In genomic region chr10:127075080-127075479, GRCm38 (mm10) we compare ENCODE assay signal across 9 mouse cellular contexts. TPM values are rescaled to one million over a fixed set of nuclear protein-coding genes. Genes with fewer than 3 reads are reported as not detected.
A peak's percentile ranks its signal among the peaks of the same experiment; 100 is the strongest.
DNase-seq lines count a peak whose midpoint lies in the region; TF ChIP-seq lines count a peak whose summit lies in the region.
"Had no signal": no experiment of that assay in that cellular context is flagged by ENCODE, and none has a peak within 500 bp of the region (broad histone marks: within the 10 kb centered on the region; RNA-seq: fewer than 3 reads in every experiment).

Gene Agap2 (plus strand): TSS chr10:127075284.

- H3K4me3 ChIP-seq in lung, adult 2 months (replicated peaks; ENCODE audit: extremely low read depth, low read depth, low read length) = peak within 1 kb of the TSS; percentile 57
- H3K4me3 ChIP-seq in megakaryocyte, embryonic 14.5 days (replicated peaks) = peak within 1 kb of the TSS; percentile 95

- no peaks in the 10 kb centered on the region for H3K27me3 ChIP-seq in megakaryocyte, embryonic 14.5 days (replicated peaks)

- peaks cover 3% of the 10 kb centered on the region for H3K4me1 ChIP-seq in lung, adult 2 months (ENCODE audit: control insufficient read depth, insufficient read depth, low read length)
- peaks cover 49% of the 10 kb centered on the region for H3K4me1 ChIP-seq in megakaryocyte, embryonic 14.5 days

- no peak for DNase-seq in lung, adult 2 months
- no peak for DNase-seq in lung, postnatal 14 days
- no peak for DNase-seq in layer of hippocampus, postnatal 14 days (ENCODE audit: low spot score in 2 of 2)
- DNase-seq in thymus, postnatal 10 days (ENCODE audit: low spot score in 2 of 2) = peak; percentile 81 to 86
- DNase-seq in right cerebral cortex, postnatal 36 days (ENCODE audit: low spot score in 2 of 2) = no peak
- DNase-seq in gastrocnemius, adult 8-10 months (ENCODE audit: low spot score in 2 of 2) = no peak
- no peak for DNase-seq in cerebellum, postnatal 25 days
- DNase-seq: adrenal gland, postnatal 36 days had no signal

- 47% methylated on average over 9 of the region's 9 CpGs for WGBS in lung, adult 2 months

- 0 out of 2 replicates have a peak, but pooled peaks have one; percentile 3 for TF ChIP-seq CTCF in lung, adult 2 months (IDR thresholded peaks at IDR 0.05; ENCODE audit: insufficient read depth, low read length)

- peaks cover 25% of the 10 kb centered on the region for H3K36me3 ChIP-seq in megakaryocyte, embryonic 14.5 days (replicated peaks; ENCODE audit: low read length)

- H3K9me3 ChIP-seq in megakaryocyte, embryonic 14.5 days = no peaks in the 10 kb centered on the region

- TF ChIP-seq POLR2A in lung, adult 2 months (IDR thresholded peaks at IDR 0.05; ENCODE audit: borderline replicate concordance, extremely low read depth, low read depth, low read length) = no peak

RNA-seq across cellular contexts. Expression of gene Agap2, which starts in this region (rescaled TPM):
- 5.2 and 7.7 TPM in 2 replicates for polyA plus RNA-seq in lung, adult 2 months (2012; rRNA removed)
- total RNA-seq in layer of hippocampus, postnatal 14 days (2021) = 100 to 1,000 TPM; 719 to 736 TPM
- 26.5 and 79.5 TPM in 2 replicates for polyA plus RNA-seq in megakaryocyte, embryonic 14.5 days (2012; ENCODE audit: insufficient read depth, low replicate concordance)
- 1 to 10 TPM in 2 of 4 experiments, under 1 TPM in 2; 0.60 to 1.7 (median 1.0) TPM for total RNA-seq in gastrocnemius, adult 8-10 months (2022)

Comparison
In these comparisons a context has a peak if more than half of its experiments do, and no peak if none do; other contexts are left out.
1. RNA of gene Agap2 (total RNA-seq): 719 to 736 TPM in layer of hippocampus, postnatal 14 days; 0.60 to 1.7 TPM in gastrocnemius, adult 8-10 months; every median in the first group is over 100 times any median in the second.
2. DNase-seq: peak in thymus, postnatal 10 days (2 of 2); none in lung, adult 2 months (single experiment), lung, postnatal 14 days (single experiment), layer of hippocampus, postnatal 14 days (0 of 2), right cerebral cortex, postnatal 36 days (0 of 2), gastrocnemius, adult 8-10 months (0 of 2) and cerebellum, postnatal 25 days (0 of 2).